Mouse (Mus musculus) ES-Bruce4 (cell line): ENCODE data around the gene Rln3. TPM values are rescaled to one million over a fixed set of nuclear protein-coding genes. Genes with fewer than 3 reads are reported as not detected.
A peak's percentile ranks its signal among the peaks of the same experiment; 100 is the strongest.

Experiments
- H3K27ac ChIP-seq: 2 replicates; pipeline ENCODE4 v1.5.1; 2012; ENCODE audit warnings: low read length, inconsistent platforms; ENCODE audit not compliant: insufficient read depth
- H3K27me3 ChIP-seq: 2 replicates; pipeline ENCODE4 v1.6.1; 2012; ENCODE audit warnings: mild to moderate bottlenecking, low read length, inconsistent platforms; ENCODE audit not compliant: control insufficient read depth, poor library complexity, insufficient read depth, severe bottlenecking
- H3K36me3 ChIP-seq: 2 replicates; pipeline ENCODE4 v1.6.1; 2012; ENCODE audit warnings: inconsistent platforms, mild to moderate bottlenecking, low read length, moderate library complexity; ENCODE audit not compliant: control insufficient read depth, poor library complexity, insufficient read depth, severe bottlenecking
- H3K4me1 ChIP-seq: one replicate; pipeline ENCODE4 v1.8.1; 2011; ENCODE audit warnings: low read length; ENCODE audit not compliant: control insufficient read depth, insufficient read depth
- H3K4me3 ChIP-seq: 2 replicates; pipeline ENCODE4 v1.5.1; 2011; ENCODE audit warnings: low read depth, mild to moderate bottlenecking, low read length
- H3K9ac ChIP-seq: 2 replicates; pipeline ENCODE4 v1.6.1; 2012; ENCODE audit warnings: low read depth, mild to moderate bottlenecking, inconsistent platforms; ENCODE audit not compliant: poor library complexity, severe bottlenecking
- H3K9me3 ChIP-seq: replicated peaks from 2 replicates; pipeline ENCODE4 v1.6.1; 2012; ENCODE audit warnings: mild to moderate bottlenecking, low read length, inconsistent platforms; ENCODE audit not compliant: control insufficient read depth, poor library complexity, insufficient read depth, severe bottlenecking
- CTCF ChIP-seq: IDR thresholded peaks from one replicate; pipeline ENCODE4 v1.8.1; 2011; ENCODE audit warnings: low read depth, low read length
- EP300 ChIP-seq: IDR thresholded peaks from 2 replicates; pipeline ENCODE4 v1.6.1; 2011; ENCODE audit warnings: low read depth, low read length; ENCODE audit not compliant: insufficient read depth
- POLR2A ChIP-seq: IDR thresholded peaks from one replicate; pipeline ENCODE4 v1.8.1; 2011; ENCODE audit warnings: low read length; ENCODE audit not compliant: insufficient read depth
- polyA plus RNA-seq: library from polyadenylated mRNA; stranded (reverse); fragments of >200 nt; gene quantifications from 2 replicates; pipeline ENCODE4 v1.2.4, GENCODE M21; 2011; ENCODE audit warnings: low read depth; ENCODE audit not compliant: missing spikeins, insufficient read depth, insufficient read length

Gene Rln3
- polyA plus RNA-seq, 1 experiment, result 1.9 TPM

- no peak overlapping the region for H3K4me3 ChIP-seq
- peaks cover 7% of the 10 kb centered on the region for H3K4me1 ChIP-seq
- no peak overlapping the region for H3K9ac ChIP-seq
- no peak overlapping the region for H3K27ac ChIP-seq
- no peaks in the 10 kb centered on the region for H3K27me3 ChIP-seq
- H3K36me3 ChIP-seq, result no peaks in the 10 kb centered on the region
- TF ChIP-seq CTCF (no peak), EP300 (no peak), POLR2A (no peak)
- no peaks in the 10 kb centered on the region for H3K9me3 ChIP-seq
Measured at GRCm38 (mm10) chr8:84063861-84064610, 19.2 kb upstream of the Rln3 start.

GRCm38 (mm10) chr8:84060245-84060644 lies 15.4 kb upstream of the Rln3 start:
- H3K27me3 ChIP-seq, result no peaks in the 10 kb centered on the region
- no peak overlapping the region for H3K27ac ChIP-seq
- TF ChIP-seq CTCF, result no peak
- H3K4me3 ChIP-seq, result no peak overlapping the region
- H3K9ac ChIP-seq, result no peak overlapping the region
- no peaks in the 10 kb centered on the region for H3K36me3 ChIP-seq
- H3K4me1 ChIP-seq, result peaks cover 2% of the 10 kb centered on the region
- 0 out of 2 replicates have a peak, but pooled peaks cover 1% of the 10 kb centered on the region for H3K9me3 ChIP-seq

DNA sequence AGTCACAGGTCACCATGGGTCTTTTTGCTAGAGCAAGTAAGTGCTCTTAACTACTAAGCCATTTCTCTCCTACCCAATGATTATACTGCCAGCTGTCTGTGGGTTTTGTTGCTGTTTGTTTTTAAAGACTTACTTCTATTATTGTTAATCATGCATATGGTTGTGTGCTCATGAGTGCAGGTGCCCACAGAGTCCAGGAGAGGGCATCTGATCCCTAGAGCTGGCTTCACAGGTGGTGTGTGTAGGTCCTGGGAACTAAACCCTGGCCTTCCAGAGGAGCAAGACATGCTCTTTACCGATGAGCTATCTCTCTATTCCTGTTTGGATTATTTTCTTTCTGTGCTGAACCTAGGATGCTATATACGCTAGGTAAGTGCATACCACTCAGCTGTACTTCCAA lies 14.4 kb upstream of the Rln3 start:
- TF ChIP-seq EP300 (no peak), CTCF (peak; percentile 56)
- no peak overlapping the region for H3K4me3 ChIP-seq
- H3K36me3 ChIP-seq, result no peaks in the 10 kb centered on the region
- H3K9ac ChIP-seq, result no peak overlapping the region
- peaks cover 2% of the 10 kb centered on the region for H3K4me1 ChIP-seq
- no peaks in the 10 kb centered on the region for H3K27me3 ChIP-seq
- no peak overlapping the region for H3K27ac ChIP-seq
- 0 out of 2 replicates have a peak, but pooled peaks cover 2% of the 10 kb centered on the region for H3K9me3 ChIP-seq

DNA sequence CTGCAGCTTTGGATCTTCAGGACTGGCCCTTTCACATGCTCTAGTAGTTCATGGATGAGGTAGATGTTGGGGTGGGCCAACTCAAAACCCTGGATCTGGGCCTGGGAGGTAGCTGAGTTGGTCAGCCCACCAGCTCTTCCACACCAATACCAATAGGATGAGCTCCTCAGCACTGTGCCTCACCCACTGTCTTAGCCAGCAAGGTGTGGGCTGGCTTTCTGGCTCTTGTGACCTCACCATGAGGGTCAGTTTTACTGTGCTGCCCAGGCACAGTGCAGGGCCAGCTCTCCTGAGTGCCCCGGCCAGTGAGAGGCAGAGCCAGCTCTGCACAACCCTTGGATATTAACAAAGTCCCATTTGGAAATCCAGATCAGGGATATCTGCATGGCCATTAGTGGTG lies 13.0 kb upstream of the Rln3 start:
- Histone ChIP-seq H3K9ac (no peak overlapping the region), H3K4me3 (no peak overlapping the region)

GRCm38 (mm10) chr8:84053229-84053628 lies 8.4 kb upstream of the Rln3 start:
- Histone ChIP-seq H3K4me1 (no peaks in the 10 kb centered on the region), H3K36me3 (no peaks in the 10 kb centered on the region), H3K27ac (no peak overlapping the region), H3K27me3 (no peaks in the 10 kb centered on the region), H3K9ac (no peak overlapping the region), H3K9me3 (peaks cover 2% of the 10 kb centered on the region; the same call in 1 of the 2 replicates), H3K4me3 (no peak overlapping the region)
- TF ChIP-seq EP300 (no peak), CTCF (no peak), POLR2A (no peak)

More for the DNA sequence above, 13.0 kb upstream of the Rln3 start:
- Histone ChIP-seq H3K4me1 (no peaks in the 10 kb centered on the region), H3K27ac (no peak overlapping the region), H3K36me3 (no peaks in the 10 kb centered on the region), H3K9me3 (peaks cover 2% of the 10 kb centered on the region; the same call in 1 of the 2 replicates), H3K27me3 (no peaks in the 10 kb centered on the region)
- TF ChIP-seq POLR2A (no peak), CTCF (no peak), EP300 (no peak)

- TF ChIP-seq EP300 (no peak), CTCF (no peak), POLR2A (no peak)
- Histone ChIP-seq H3K27me3 (no peaks in the 10 kb centered on the region), H3K36me3 (no peaks in the 10 kb centered on the region), H3K4me1 (no peaks in the 10 kb centered on the region), H3K9me3 (peaks cover 2% of the 10 kb centered on the region; the same call in 1 of the 2 replicates), H3K9ac (no peak overlapping the region), H3K4me3 (no peak overlapping the region), H3K27ac (no peak overlapping the region)
Measured at GRCm38 (mm10) chr8:84052746-84053145, 7.9 kb upstream of the Rln3 start.
